Mouse (Mus musculus): ENCODE results near the gene Gm36210.
A peak's percentile ranks its signal among the peaks of the same experiment; 100 is the strongest.

Gm36210 gene

DNA sequence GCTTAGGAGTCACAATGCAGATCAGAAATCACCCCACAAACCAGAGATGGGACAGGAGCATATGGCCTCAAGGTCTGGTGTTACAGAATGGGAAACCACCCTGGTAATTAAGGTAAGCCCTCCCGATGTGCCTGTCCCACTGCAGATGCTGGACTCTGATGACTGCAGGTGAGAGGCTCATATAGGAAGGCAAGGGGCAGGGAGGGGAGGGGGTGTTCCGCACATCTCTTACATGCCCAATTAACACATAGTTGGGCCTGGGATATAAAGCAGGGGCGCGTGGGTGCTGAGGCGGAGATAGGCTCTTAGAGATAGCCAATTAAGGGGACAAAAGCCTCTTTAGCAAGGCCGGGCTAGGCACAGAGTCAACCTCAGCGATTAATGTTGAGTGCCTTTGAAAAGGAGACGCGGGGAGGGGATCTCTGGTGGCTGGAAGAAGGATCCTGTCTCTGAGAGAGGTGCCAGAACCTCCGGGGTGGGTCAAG lies at the start of gene Gm36210:
Gene Gm36210 (minus strand): TSS at position 51 of the 485 bp plus-strand sequence.
- DNase-seq (ENCODE audit: low spot score), result no peak

DNA sequence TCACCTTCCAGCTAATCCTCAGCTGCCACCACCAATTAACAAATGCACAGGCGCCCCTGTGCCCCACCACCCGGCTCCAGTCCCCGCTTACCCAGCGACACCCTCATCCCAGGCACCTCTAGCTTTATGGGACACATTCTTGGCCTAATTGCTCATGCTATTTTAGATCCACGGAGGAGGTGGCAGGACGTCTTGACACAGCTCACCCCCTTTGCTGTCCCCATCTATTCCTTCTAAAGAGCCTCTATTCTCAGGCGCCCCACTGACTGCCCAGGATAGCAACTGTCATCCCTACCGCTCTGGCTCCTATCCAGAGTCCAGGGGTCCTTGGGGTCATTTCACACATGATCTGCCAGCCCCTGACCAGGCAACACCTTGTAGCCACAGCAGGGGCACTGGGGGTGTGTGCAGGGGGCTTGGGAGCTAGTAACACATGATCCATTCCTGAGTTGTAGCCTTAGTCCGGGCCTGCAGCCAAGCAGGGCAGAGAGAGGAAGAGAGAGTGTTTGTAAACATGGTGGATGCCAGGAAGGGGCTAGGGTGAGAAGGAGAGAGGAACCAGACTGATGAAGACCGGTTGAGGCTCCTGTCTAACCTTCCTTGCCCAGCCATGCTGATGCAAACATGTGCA lies 47.6 kb upstream of the Gm36210 start:
- DNase-seq (ENCODE audit: low spot score), result no peak

DNA sequence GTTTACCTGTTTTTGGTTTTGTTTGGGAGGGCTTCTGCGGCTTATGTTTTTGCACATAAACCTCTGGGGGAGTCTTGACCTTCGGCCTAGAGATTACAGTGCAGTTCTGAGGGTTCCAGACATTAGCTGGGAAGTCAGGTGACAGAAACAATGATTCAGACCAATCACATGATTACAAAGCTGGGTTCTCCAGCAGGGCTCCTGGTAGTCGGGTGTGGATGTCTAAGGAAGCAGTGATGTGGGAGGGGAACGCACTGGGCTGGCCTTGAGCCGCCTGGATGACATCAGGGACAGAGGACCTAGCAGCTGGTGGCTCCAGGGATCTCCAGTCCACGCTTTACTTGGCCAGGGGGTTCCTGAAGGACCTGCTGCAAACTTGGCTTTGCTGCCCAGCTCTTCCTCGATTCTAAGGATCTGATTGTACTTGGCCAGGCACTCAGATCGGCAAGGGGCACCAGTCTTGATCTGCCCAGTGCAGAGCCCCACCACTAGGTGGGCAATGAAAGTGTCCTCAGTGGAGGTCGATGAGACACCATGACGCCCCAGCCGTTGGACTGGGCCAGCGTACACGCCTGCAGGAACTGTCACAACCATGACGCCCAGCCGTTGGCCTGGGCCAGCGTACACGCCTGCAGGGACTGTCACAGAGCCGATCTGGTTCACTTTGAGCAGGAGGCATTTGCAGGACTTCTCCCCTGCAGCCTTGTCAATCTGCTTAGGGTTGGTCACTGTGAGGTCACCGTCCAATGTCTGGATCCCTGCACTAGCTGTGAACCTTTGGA lies 44.4 kb upstream of the Gm36210 start:
- DNase-seq (ENCODE audit: low spot score), result no peak

DNA sequence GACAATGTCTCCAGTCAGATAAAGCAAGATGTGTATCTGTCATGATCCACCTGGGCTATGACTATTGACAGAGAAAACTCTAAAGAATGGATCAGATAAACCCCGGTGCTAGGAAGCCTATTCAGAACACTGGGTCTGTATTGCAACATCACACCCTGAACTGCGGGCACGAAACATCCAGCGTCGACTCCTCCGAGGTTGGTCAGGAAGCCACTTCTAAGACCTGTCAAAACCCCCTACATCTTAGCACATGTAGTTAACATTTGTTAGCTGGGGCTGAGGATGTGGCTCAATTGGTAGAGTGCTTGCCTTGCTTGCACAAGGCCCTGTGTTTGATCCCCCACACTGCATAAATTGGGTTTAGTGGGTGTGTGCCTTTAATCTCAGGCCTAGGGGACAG lies 42.1 kb upstream of the Gm36210 start:
- DNase-seq (ENCODE audit: low spot score), result no peak

DNA sequence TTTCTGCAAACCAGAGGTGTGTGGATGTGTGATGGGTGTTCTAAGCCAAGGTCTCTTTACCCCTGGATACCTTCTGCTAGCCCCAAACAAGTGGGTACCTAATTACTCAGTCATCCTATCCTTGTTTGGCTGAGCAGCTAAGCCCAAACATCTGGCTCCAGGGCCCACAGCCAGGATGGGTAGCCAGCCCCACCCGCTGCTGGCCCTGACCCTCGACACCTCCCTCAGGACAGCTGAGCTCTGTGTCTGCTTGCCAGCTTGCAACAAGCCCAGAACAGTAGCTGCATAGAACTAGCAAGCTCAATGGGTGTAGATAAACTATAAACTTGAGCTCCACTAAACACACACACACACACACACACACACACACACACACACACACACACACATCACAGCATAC lies 41.5 kb upstream of the Gm36210 start:
- DNase-seq (ENCODE audit: low spot score), result no peak

DNA sequence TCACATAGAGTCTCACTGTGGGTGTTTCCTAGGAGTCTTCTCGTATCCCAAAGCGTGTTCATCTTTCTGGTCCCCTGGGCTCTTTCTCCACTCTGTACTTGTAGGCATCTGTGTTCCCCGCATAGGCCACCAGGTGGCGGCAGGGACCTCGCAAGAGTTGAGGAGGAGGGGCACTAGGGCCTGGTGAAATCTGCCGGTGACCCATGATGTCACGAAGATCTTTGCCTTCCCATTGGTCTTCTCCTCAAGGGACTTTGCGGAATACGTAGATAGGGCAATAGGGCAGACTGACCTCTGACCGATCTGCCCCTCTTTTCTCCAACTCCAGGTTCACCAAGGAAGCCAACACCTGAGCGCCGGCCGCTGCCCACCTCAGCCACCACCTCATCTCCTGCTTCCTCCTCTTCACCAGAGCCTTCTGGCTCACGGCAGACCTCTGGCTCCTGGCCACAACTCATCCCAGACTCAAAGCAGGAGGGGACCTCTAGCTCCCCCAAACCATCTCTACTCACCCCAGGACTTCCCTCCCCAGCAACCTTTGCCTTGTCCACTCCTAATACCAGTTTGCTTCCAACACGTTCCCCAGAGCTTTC lies 37.0 kb upstream of the Gm36210 start:
- DNase-seq (ENCODE audit: low spot score), result peak; percentile 86

DNA sequence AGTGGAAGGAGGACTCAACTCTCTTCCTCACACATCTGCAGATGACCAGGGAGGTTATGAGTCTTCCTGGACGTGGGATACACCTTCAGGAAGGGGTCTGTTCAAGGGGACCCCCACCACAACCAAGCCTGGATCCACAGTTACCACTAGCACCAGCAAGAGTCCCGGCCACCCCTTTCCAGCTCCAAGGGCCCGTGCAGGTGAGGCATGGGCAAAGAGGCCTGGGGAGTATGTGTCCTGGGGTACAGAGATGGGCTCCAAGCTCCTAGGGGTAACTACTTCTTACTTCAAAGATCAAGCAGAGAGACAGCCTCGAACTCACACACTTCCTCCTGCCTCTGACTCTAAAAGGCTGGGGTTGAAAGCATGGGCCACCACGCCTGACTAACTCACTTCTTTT lies 36.4 kb upstream of the Gm36210 start:
- no peak for DNase-seq (ENCODE audit: low spot score)

DNA sequence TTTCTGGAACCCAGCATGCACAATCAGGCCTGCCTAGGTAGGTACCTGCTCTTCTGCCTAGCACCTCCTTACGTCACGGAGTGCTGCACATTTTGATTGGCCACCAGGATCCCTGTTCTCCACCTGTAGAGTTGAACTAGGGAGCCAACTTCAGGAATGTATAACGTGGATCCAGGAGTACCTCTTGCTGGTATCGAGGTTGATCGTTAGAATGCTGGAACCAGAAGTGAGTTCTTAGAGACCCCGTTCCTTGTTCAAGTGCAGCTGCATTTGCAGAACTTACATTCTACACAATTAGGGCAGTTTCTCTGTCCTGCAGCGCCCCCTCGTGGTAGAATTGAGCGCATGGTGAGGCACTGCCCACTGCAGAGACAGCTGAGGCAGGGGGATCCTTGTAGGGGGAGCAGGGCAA lies 33.8 kb upstream of the Gm36210 start:
- peak; percentile 80 for DNase-seq (ENCODE audit: low spot score)

DNA sequence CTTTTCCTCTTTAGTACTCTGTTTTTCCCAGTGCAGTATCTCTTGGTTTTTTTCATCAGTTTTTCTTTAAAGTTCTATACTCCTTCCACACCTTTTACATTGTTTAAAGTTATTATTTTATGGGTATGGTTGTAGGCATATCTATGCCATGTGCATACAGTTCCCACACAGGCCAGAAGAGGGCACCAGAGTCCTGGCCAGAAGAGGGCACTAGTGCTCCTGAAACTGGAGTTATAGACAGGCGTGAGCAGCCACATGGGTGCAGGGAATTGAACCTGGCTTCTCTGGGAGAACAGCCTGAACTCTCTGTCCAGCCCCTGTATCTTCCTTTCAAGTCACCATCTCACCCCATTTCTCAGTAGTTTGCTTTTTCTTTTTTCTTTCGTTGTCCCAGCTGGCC lies 32.1 kb upstream of the Gm36210 start:
- peak; percentile 62 for DNase-seq (ENCODE audit: low spot score)

DNA sequence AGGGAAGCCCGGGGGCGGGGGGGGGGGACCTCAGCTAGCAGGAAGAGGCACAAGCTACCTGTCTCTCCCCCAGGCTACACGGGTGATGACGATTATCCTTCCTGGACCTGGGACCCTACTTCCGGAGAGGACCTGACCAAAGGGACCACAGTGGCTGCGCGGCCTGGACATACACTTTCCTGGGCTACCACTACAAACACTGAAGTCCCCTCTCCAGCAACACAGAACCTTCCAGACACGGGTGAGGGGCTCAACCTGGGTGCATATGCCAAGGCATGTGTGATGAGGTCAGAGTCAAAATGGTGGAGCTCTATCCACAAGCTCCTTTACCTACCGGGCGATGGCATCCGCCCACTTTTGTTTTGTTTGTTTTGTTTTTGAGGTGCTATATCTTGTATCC lies 31.1 kb upstream of the Gm36210 start:
- no peak for DNase-seq (ENCODE audit: low spot score)

DNA sequence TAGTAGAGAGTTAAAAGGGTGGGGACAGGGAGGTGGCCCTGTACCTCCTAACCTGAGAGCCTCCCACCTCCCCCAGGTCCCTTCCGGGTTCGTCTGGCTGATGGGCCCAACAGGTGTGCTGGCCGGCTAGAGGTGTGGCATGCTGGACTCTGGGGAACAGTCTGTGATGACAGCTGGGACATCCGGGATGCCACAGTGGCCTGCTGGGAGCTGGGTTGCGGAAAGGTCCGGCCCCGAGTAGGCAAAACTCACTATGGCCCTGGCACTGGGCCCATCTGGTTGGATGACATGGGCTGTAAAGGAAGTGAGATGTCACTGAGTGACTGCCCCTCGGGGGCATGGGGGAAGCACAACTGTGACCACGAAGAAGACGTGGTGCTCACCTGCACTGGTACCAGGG lies 30.5 kb upstream of the Gm36210 start:
- no peak for DNase-seq (ENCODE audit: low spot score)

DNA sequence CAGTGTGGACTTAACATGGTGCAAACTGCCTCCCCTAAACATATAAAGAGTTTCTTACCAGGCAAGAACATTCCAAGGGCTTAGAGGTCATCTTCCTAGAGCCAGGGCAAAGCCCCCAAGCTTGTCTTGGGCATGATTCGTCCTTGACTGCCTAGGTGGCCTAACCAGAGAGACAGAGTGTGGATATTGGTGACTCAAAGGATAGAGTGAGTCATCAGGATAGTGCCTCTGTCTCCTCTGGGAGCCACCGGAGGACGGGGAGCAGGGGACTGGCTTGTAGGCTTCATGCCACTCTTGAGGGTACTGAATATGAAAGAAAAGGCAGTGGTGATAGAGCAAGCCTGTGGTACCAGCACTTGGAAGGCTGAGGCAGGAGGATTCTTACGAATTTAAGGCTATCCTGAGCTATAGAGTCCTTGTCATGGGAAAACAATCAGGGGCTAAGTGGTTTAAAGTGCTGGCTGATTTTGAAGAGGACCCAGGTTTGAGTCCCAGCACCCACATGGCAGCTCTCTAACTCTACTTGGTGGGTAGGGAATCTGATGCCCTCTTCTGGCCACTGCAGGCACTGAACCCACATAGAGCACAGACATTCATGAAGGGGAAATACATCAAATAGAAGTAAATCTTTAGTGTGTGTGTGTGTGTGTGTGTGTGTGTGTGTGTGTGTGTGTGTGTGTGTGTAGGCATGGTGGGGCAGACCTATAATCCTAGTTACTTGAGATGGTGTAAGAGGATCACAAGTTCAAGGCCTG lies 28.0 kb upstream of the Gm36210 start:
- DNase-seq (ENCODE audit: low spot score), result no peak

DNA sequence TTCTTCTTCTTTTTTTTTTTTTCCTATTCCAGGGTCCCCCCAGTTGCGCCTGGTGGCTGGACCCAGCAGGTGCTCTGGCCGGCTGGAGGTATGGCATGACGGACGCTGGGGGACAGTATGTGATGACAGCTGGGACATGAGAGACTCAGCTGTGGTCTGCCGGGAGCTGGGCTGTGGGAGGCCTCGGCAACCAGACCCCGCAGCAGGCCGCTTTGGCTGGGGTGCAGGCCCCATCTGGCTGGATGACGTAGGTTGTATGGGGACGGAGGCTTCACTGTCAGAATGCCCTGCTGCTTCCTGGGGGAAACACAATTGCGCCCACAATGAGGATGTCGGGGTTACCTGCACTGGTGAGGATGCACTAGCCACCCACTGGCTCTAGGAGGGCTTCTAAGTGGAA lies 26.8 kb upstream of the Gm36210 start:
- no peak for DNase-seq (ENCODE audit: low spot score)

DNA sequence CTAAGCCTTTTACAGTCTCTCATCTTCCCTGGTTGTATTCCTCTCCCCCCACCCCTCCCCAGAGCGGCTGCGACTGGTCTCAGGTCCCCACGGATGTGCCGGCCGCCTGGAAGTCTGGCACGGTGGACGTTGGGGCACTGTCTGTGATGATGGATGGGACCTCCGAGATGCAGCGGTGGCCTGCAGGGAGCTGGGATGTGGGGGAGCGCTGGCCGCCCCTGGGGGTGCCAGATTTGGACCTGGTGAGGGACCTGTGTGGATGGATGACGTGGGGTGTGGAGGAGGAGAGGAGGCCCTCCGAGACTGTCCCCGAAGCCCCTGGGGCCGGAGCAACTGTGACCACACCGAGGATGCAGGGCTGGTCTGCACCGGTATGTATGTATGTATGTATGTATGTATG lies 22.0 kb upstream of the Gm36210 start:
- no peak for DNase-seq (ENCODE audit: low spot score)

DNA sequence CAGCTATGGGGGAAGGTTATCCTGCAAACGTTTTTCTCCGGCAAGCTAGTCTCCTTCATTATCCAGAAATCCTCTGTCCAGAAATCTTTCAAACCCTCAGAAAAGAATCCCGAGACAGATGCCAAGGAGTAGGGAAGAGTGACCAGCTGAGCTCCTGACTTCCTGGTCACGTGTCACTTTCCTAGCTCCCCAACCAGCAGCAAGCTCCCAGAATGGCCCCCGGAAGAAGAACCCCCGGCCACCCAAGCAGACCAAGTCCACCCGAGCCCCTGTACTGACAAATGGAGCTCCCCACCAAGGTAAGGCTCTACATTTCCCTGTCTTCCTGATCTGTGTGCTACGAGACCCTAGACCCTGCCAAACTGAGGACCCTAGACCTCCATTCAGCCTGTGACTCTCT lies 21.4 kb upstream of the Gm36210 start:
- DNase-seq (ENCODE audit: low spot score), result no peak

DNA sequence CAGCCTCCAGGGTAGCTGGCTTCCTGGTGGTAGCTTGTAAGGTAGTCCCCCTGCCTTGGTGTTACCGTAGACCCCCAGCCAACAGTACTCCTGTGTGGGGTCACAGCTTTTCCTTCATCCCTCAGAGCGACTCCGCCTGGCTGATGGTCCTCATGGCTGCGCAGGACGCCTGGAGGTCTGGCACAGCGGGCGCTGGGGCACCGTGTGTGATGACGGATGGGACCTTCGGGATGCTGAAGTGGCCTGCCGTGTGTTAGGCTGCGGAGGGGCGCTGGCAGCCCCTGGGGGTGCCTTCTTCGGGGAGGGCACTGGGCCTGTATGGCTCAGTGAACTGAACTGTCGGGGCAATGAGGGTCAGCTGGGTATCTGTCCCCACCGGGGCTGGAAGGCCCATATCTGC lies 20.5 kb upstream of the Gm36210 start:
- no peak for DNase-seq (ENCODE audit: low spot score)

DNA sequence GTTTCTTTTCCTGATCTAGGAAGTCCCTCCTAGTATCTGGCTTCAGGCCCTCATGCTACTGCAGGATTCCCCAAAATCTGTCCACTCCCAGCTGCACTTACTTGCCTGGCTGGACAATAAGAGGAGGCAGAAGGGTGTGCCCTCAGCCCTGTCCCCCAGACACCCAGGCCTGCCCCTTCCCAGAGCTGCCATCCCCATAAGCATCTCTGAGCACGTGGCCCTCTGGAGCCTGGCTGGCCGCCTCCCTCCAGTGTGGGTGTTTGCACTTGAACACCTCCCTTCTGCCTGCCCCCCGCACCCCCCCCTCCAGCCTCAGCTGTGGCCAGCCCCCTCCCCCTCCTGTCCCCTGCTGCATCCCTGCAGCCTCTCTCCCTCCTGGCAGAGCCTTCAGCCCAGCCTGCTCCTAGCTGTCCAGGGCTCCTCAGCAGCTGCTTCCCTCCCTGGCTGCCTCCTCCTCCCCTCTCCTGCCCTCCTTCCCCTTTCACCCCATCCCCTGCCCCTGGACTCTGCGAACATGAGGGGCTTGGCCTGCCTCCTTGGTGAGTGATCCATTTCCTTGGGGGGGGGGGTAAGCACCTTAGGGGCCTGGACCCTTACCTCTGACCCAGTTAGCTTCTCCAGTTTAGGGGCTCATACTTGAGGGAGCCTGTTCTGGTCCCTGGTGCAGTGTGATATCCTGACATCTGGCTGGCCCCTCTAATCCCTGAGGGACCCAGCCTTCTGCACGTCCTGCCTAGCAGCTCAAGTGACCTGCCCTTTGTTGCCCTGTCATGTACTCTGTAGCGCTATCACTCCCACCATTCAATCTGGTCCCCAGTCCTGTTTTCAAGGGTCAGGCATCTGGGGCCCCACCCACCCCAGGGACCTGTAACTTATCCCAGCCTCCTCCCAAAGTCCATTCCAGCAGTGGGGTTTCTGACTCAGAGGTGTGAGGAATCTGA lies 19.4 kb upstream of the Gm36210 start, which contains the start of gene Ssc5d:
Gene Ssc5d (plus strand): TSS at position 345 of the 941 bp plus-strand sequence.
- no peak for DNase-seq (ENCODE audit: low spot score)

DNA sequence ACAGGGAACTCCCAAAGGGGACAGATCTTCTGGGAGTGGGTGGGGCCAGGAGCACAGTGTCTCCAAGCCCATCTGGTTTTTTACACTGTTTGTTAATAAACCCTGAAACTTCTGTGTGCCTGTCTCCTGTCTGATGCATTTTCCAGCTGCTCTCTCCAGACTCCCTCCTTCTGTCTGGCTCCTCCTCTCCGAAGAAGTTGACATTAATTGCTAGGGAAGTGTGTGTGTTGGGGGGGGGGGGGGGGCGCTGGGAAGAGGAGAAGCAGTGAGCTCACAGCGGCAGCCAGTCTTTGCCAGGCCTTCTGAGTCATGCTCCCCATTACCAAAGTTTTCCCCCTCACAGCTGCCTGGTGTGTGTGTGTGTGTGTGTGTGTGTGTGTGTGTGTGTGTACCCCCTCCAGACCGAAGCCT lies 18.6 kb upstream of the Gm36210 start:
- DNase-seq (ENCODE audit: low spot score), result no peak

DNA sequence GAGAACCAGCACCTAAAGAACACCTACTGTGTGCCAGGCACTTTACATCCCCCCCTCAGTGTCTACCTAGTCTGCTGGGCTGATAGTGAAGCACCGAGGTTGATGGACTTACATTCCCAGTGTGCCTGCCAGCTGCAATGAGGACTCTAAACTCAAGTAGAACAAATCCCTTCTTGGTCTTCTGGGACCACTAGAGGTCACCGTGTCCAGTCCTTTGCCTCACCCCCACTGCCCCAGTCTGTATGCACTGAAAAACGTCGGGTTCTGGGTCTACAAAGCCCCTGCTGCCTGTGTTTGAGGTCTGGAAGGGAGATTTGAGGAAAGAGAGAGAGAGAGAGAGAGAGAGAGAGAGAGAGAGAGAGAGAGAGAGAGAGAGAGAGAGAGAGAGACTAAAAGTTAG lies 18.2 kb upstream of the Gm36210 start:
- DNase-seq (ENCODE audit: low spot score), result no peak

DNA sequence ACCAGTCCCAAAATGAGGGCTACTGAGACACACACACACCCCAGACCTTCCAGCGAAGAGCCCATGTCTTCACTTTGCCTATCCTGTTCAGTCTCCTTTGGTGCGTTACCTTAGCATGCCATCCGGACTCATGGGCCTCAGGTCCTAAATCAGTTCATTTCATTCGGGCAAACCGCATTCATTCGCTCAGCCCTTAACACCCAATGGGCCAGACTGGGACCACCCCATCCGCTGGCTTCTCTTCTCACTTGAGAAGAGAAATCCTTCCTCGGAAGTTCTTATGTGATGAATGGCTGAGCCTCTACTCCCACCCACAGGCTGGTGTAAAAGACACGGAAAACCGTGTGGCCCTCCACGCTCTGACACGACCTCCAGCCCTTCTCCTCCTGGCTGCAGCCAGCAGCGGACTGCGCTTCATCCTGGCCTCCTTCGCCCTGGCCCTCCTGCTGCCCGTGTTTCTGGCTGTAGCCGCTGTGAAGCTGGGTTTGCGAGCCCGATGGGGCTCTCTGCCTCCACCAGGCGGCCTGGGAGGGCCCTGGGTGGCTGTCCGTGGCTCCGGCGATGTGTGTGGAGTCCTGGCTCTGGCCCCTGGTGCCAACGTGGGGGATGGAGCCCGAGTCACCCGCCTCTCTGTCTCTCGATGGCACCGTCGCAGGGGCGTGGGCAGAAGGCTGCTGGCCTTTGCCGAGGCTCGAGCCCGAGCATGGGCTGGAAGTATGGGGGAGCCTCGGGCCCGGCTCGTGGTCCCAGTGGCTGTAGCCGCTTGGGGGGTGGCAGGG lies 17.5 kb upstream of the Gm36210 start:
- no peak for DNase-seq (ENCODE audit: low spot score)

Data from c-Kit-positive CD71-positive TER-119-positive erythroid progenitor cells, embryonic 14.5 days (primary cell).